Mouse (Mus musculus) CH12.LX (cell line): Measurements from ENCODE around the gene Gpr107.

Experiments used
- CHD2 ChIP-seq: IDR thresholded peaks from 2 replicates; pipeline ENCODE4 v1.6.1; 2011; ENCODE audit warnings: low read length, improper control_type of control experiment
- CTCF ChIP-seq, 2 experiments: IDR thresholded peaks in 1 of 2; conservative IDR thresholded peaks in 1 of 2; 2 replicates each; pipeline ENCODE4 v1.5.1; 2011 to 2012; ENCODE audit warnings: low read depth in 2 of 2, low read length in 2 of 2, improper control_type of control experiment in 1 of 2, inconsistent platforms in 1 of 2, mild to moderate bottlenecking in 1 of 2, moderate library complexity in 1 of 2
- E2F4 ChIP-seq: IDR thresholded peaks from 2 replicates; pipeline ENCODE4 v1.6.1; 2011; ENCODE audit warnings: low read depth, low read length, improper control_type of control experiment; ENCODE audit not compliant: insufficient replicate concordance
- EP300 ChIP-seq: IDR thresholded peaks from 2 replicates; pipeline ENCODE4 v1.6.1; 2011; ENCODE audit warnings: low read length, improper control_type of control experiment
- IRF4 ChIP-seq: IDR thresholded peaks from 2 replicates; pipeline ENCODE4 v1.6.1; 2014; ENCODE audit warnings: low read depth, mild to moderate bottlenecking, inconsistent platforms, low read length, improper control_type of control experiment
- KAT2A ChIP-seq: IDR thresholded peaks from 2 replicates; pipeline ENCODE4 v1.6.1; 2012; ENCODE audit warnings: low read length, improper control_type of control experiment, inconsistent platforms; ENCODE audit not compliant: insufficient replicate concordance
- MXI1 ChIP-seq: IDR thresholded peaks from 2 replicates; pipeline ENCODE4 v1.6.1; 2011; ENCODE audit warnings: mild to moderate bottlenecking, low read depth, low read length, improper control_type of control experiment
- POLR2A ChIP-seq: IDR thresholded peaks from 2 replicates; pipeline ENCODE4 v1.6.1; 2011; ENCODE audit warnings: low read depth, mild to moderate bottlenecking, improper control_type of control experiment, low read length
- POLR2AphosphoS2 ChIP-seq: IDR thresholded peaks from 2 replicates; pipeline ENCODE4 v1.6.1; 2011; ENCODE audit warnings: low read depth, low read length, improper control_type of control experiment
- ZKSCAN1 ChIP-seq: IDR thresholded peaks from 2 replicates; pipeline ENCODE4 v1.6.1; 2012; ENCODE audit warnings: low read depth, inconsistent platforms, low read length, improper control_type of control experiment, borderline replicate concordance
- ZMIZ1 ChIP-seq: IDR thresholded peaks from 2 replicates; pipeline ENCODE4 v1.6.1; 2012; ENCODE audit warnings: low read depth, mild to moderate bottlenecking, inconsistent platforms, low read length, improper control_type of control experiment

DNA sequence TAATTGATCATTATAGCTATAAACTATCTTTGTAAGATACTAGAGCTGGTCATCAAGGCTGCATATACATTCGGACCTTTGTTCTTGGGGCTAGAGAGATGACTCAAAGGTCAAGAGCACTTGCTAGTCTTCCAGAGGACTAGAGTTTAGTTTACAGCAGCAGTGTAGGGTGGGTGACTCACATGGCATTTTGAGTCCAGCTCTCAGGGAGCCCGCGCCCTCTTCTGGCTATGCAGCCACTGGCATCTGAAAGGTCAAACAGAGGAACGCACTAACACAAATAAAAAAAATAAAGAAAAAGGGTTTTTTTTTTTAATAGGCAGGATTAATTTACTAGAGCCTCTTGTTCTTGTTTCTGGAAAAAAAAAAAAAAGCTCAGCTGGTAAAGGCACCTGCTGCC, 57.4 kb downstream of the Gpr107 start:
- TF ChIP-seq POLR2A (no peak), KAT2A (no peak), CTCF (conservative IDR thresholded peaks at IDR 0.05 in 1 of 2, IDR thresholded peaks at IDR 0.05 in 1 of 2; ENCODE audit: low read depth in 2 of 2, low read length in 2 of 2) (no peak), ZKSCAN1 (no peak), CHD2 (no peak), E2F4 (no peak), MXI1 (no peak), IRF4 (no peak), ZMIZ1 (no peak), POLR2AphosphoS2 (no peak), EP300 (no peak)
